Mouse (Mus musculus): ENCODE measurements around the gene Mxd4.

GRCm38 (mm10) chr5:34191843-34192242, 4.3 kb upstream of the Mxd4 start:
- TF ChIP-seq TAL1 (IDR thresholded peaks at IDR 0.05; ENCODE audit: low read length) (no peak), GATA1 (IDR thresholded peaks at IDR 0.05; ENCODE audit: low read length) (no peak)

All from erythroblast, embryonic 14.5 days (primary cell).